Mouse (Mus musculus) heart, adult 2 months (tissue): ENCODE results near the gene Pgghg.

ENCODE experiments used
- CTCF ChIP-seq: fragments of 200-600 bp; IDR thresholded peaks from 2 replicates; pipeline ENCODE4 v1.8.1; 2022; ENCODE audit warnings: antibody characterized with exemption, mild to moderate bottlenecking, moderate library complexity
- POLR2A ChIP-seq: fragments of 200-500 bp; IDR thresholded peaks from 2 replicates; pipeline ENCODE4 v1.6.1; 2011; ENCODE audit warnings: mild to moderate bottlenecking, low read depth, low read length, control low read depth; ENCODE audit not compliant: insufficient read depth

- no peak for TF ChIP-seq CTCF
- TF ChIP-seq POLR2A: no peak
Observed at GRCm38 (mm10) chr7:140975465-140975864, 34.3 kb downstream of the Pgghg start.
